Mouse (Mus musculus): ENCODE measurements around the gene Lrrc42. TPM values are rescaled to one million over a fixed set of nuclear protein-coding genes. Genes with fewer than 3 reads are reported as not detected.

Gene Lrrc42
- polyA plus RNA-seq (2014; fragmentation: Illumina TruSeq; extraction: RNeasy Lipid Tissue Mini Kit (QIAGEN cat#74804); ENCODE audit: low read depth, low replicate concordance) = 21.2 TPM

DNA sequence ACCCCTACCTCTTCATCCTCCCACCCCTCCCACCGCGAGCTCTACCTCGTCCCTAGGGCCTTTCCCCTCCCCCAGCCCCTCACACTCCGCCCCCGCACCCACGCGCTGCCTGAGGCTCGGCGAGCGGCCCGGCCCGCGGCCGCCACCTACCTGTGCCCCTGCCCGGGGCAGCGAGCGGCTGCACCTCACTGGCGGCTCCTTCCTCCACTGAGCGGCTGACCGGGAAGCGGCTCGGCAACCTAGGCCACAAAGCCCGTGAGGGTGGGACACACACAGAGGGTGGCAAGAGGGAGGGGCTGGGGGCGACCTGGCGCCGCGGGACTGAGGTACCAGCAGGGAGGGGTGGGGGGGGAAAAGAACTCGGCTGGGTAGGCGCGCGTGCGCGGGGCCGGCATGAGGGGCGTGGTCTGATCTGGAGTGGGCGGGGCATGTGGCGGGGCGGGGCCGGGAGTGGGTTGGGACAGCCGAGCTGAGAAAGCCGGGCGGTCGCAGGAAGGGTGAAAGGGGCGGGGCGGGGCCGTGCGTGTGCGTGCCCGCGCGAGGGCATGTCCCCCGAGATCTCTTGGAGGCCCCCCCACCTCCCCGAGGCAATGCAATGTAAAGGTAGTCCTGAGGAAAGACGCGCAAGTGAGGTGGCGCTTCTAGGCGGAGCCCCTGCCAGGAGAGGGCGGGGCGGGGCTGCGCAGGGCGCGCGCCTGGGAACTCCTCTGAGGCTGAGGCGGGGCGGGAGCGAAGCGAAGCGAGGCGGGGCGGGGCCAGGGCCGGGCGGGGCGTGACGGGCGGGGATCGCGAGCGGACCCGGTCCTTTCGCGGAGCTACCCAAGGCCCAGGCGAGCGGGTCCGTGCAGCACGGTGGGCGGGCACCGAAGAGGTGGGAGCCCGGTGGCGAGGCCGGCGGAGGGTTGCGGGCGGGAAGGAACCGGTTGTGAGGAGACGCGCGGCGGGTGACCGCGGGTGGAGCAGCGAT, at the start of gene Lrrc42, which contains the start of gene Hspb11:
Lrrc42 (minus strand) TSS at position 408 of the 967 bp plus-strand sequence.
Hspb11 (plus strand) TSS at position 469 of the 967 bp plus-strand sequence.

DNA sequence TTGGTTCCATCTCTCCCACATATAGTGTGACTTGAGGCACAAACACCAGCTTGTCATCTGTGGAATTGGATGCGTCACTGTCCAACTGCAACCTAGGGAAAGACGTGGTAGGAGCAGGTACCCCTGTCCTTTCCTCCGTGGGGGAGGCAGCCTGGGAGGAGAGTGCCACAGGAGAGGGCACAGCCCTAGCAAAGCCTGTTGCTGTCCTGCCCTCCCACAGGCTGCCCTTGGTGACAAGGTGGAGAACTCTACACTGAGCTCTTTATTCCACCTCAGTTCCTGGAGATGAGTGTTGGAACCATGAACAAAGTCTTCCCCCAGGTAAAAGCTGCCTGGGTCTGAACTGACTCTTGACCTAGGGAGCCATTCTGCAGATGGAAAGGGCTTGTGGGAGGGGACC, 44.5 kb downstream of the Lrrc42 start, which contains the start of gene Ldlrad1:
Ldlrad1 (plus strand) TSS at position 301 of the 400 bp plus-strand sequence.

Other genes with a start within 250 kb of the Lrrc42 start
- 36.2 TPM for gene Mrpl37, start 186.7 kb downstream of the Lrrc42 start, polyA plus RNA-seq (2014; fragmentation: Illumina TruSeq; extraction: RNeasy Lipid Tissue Mini Kit (QIAGEN cat#74804); ENCODE audit: low read depth, low replicate concordance)
- gene Cyb5rl, start 186.5 kb downstream of the Lrrc42 start, polyA plus RNA-seq (2014; fragmentation: Illumina TruSeq; extraction: RNeasy Lipid Tissue Mini Kit (QIAGEN cat#74804); ENCODE audit: low read depth, low replicate concordance) = 3.1 TPM
- gene Cdcp2, start 156.6 kb downstream of the Lrrc42 start, polyA plus RNA-seq (2014; fragmentation: Illumina TruSeq; extraction: RNeasy Lipid Tissue Mini Kit (QIAGEN cat#74804); ENCODE audit: low read depth, low replicate concordance) = not detected
- 1,062 TPM for gene Tmem59, start 75.1 kb downstream of the Lrrc42 start, polyA plus RNA-seq (2014; fragmentation: Illumina TruSeq; extraction: RNeasy Lipid Tissue Mini Kit (QIAGEN cat#74804); ENCODE audit: low read depth, low replicate concordance)
- gene Tceanc2, start 74.4 kb downstream of the Lrrc42 start, polyA plus RNA-seq (2014; fragmentation: Illumina TruSeq; extraction: RNeasy Lipid Tissue Mini Kit (QIAGEN cat#74804); ENCODE audit: low read depth, low replicate concordance) = 46.5 TPM
- not detected for gene Ldlrad1, start 44.4 kb downstream of the Lrrc42 start, polyA plus RNA-seq (2014; fragmentation: Illumina TruSeq; extraction: RNeasy Lipid Tissue Mini Kit (QIAGEN cat#74804); ENCODE audit: low read depth, low replicate concordance)
- 54.4 TPM for gene Hspb11, start 61 bp upstream of the Lrrc42 start, polyA plus RNA-seq (2014; fragmentation: Illumina TruSeq; extraction: RNeasy Lipid Tissue Mini Kit (QIAGEN cat#74804); ENCODE audit: low read depth, low replicate concordance)
- gene Dio1, start 53.6 kb upstream of the Lrrc42 start, polyA plus RNA-seq (2014; fragmentation: Illumina TruSeq; extraction: RNeasy Lipid Tissue Mini Kit (QIAGEN cat#74804); ENCODE audit: low read depth, low replicate concordance) = not detected
- 43.8 TPM for gene Yipf1, start 60.8 kb upstream of the Lrrc42 start, polyA plus RNA-seq (2014; fragmentation: Illumina TruSeq; extraction: RNeasy Lipid Tissue Mini Kit (QIAGEN cat#74804); ENCODE audit: low read depth, low replicate concordance)
- gene Ndc1, start 114.3 kb upstream of the Lrrc42 start, polyA plus RNA-seq (2014; fragmentation: Illumina TruSeq; extraction: RNeasy Lipid Tissue Mini Kit (QIAGEN cat#74804); ENCODE audit: low read depth, low replicate concordance) = 27.8 TPM
- not detected for gene Glis1, start 181.1 kb upstream of the Lrrc42 start, polyA plus RNA-seq (2014; fragmentation: Illumina TruSeq; extraction: RNeasy Lipid Tissue Mini Kit (QIAGEN cat#74804); ENCODE audit: low read depth, low replicate concordance)